Comparison of ENCODE assay signal across 14 mouse cellular contexts in genomic region chr11:88765635-88766034, GRCm38 (mm10). TPM values are rescaled to one million over a fixed set of nuclear protein-coding genes. Genes with fewer than 3 reads are reported as not detected.
DNase-seq lines count a peak whose midpoint lies in the region; ATAC-seq and TF ChIP-seq lines count a peak whose summit lies in the region.
"Had no signal": no experiment of that assay in that cellular context is flagged by ENCODE, and none has a peak within 500 bp of the region (broad histone marks: within the 10 kb centered on the region; RNA-seq: fewer than 3 reads in every experiment).

No protein-coding gene starts in this region.

- no peaks in the 10 kb centered on the region for H3K9me3 ChIP-seq in neural tube, embryonic 15.5 days (replicated peaks)
- H3K9me3 ChIP-seq in liver, embryonic 12.5 days (replicated peaks): no peaks in the 10 kb centered on the region
- H3K9me3 ChIP-seq: forebrain, embryonic 15.5 days; liver, embryonic 15.5 days had no signal

- no peak for TF ChIP-seq CTCF in gastrocnemius, adult 2 months (IDR thresholded peaks at IDR 0.05)

- no peak overlapping the region for H3K9ac ChIP-seq in neural tube, embryonic 15.5 days (replicated peaks)
- no peak overlapping the region for H3K9ac ChIP-seq in liver, embryonic 12.5 days
- H3K9ac ChIP-seq: forebrain, embryonic 15.5 days; liver, embryonic 15.5 days had no signal

- no peak overlapping the region for H3K4me2 ChIP-seq in neural tube, embryonic 15.5 days
- no peak overlapping the region for H3K4me2 ChIP-seq in liver, embryonic 12.5 days
- H3K4me2 ChIP-seq: forebrain, embryonic 15.5 days; liver, embryonic 15.5 days had no signal

- no peaks in the 10 kb centered on the region for H3K27me3 ChIP-seq in neural tube, embryonic 15.5 days (replicated peaks)
- peaks cover 3% of the 10 kb centered on the region; the same call in 1 of the 2 replicates for H3K27me3 ChIP-seq in liver, embryonic 12.5 days (replicated peaks)
- H3K27me3 ChIP-seq: forebrain, embryonic 15.5 days; liver, embryonic 15.5 days had no signal

- 34% methylated on average over 7 of the region's 7 CpGs for WGBS in neural tube, embryonic 15.5 days
- 50% methylated on average over 7 of the region's 7 CpGs for WGBS in liver, embryonic 12.5 days (ENCODE audit: insufficient replicate concordance)

- H3K4me3 ChIP-seq in gastrocnemius, adult 2 months: peak overlapping the region; percentile 66
- no peak overlapping the region for H3K4me3 ChIP-seq in neural tube, embryonic 15.5 days (replicated peaks)
- H3K4me3 ChIP-seq in liver, embryonic 12.5 days: no peak overlapping the region
- H3K4me3 ChIP-seq: forebrain, embryonic 15.5 days; liver, embryonic 15.5 days had no signal

- H3K27ac ChIP-seq in gastrocnemius, adult 2 months: peak overlapping the region; percentile 89
- H3K27ac ChIP-seq in neural tube, embryonic 15.5 days (replicated peaks): peak overlapping the region; percentile 4; the same call in 1 of the 2 replicates
- H3K27ac ChIP-seq in liver, embryonic 12.5 days: no peak overlapping the region
- H3K27ac ChIP-seq: forebrain, embryonic 15.5 days; liver, embryonic 15.5 days had no signal

- DNase-seq in gastrocnemius, adult 2 months: peak; percentile 49
- DNase-seq in gastrocnemius, postnatal 25 days: no peak
- DNase-seq in neural tube, embryonic 10.5 days (ENCODE audit: extremely low spot score, low spot score): no peak
- DNase-seq in heart, postnatal 4 days: peak; percentile 9
- no peak for DNase-seq in left cerebral cortex, postnatal 36 days (ENCODE audit: low spot score in 2 of 2)
- DNase-seq: cerebellum, adult 18-20 months; kidney, postnatal 4 days; lung, postnatal 36 days; midbrain, embryonic 14.5 days had no signal

- no peak for ATAC-seq in neural tube, embryonic 15.5 days (ENCODE audit: low FRiP score)
- ATAC-seq in frontal cortex, adult (ENCODE audit: low TSS enrichment): no peak
- no peak for ATAC-seq in liver, embryonic 12.5 days
- ATAC-seq: forebrain, embryonic 15.5 days had no signal

- intact Hi-C loops in gastrocnemius, adult 2 months (cut with DNase I): no loop called here
- intact Hi-C loops in left cerebral cortex, postnatal 36 days (cut with DNase I): no loop called here

- H3K36me3 ChIP-seq in neural tube, embryonic 15.5 days: no peaks in the 10 kb centered on the region
- H3K36me3 ChIP-seq in liver, embryonic 12.5 days: no peaks in the 10 kb centered on the region
- H3K36me3 ChIP-seq: forebrain, embryonic 15.5 days; liver, embryonic 15.5 days had no signal

- peaks cover 5% of the 10 kb centered on the region; the same call in 1 of the 2 replicates for H3K4me1 ChIP-seq in neural tube, embryonic 15.5 days
- H3K4me1 ChIP-seq in liver, embryonic 12.5 days: no peaks in the 10 kb centered on the region
- H3K4me1 ChIP-seq: liver, embryonic 15.5 days had no signal

RNA-seq across cellular contexts. Expression of gene Msi2, which starts 47.3 kb away (rescaled TPM):
- 100 to 1,000 TPM; 169 to 193 TPM for total RNA-seq in gastrocnemius, adult 2 months (2021)
- total RNA-seq in gastrocnemius, postnatal 25 days (2021): 100 to 1,000 TPM; 158 TPM
- 17.3 and 20.7 TPM in 2 replicates for polyA plus RNA-seq in neural tube, embryonic 15.5 days (2015; fragmentation: Nextera tagmentation; extraction: Ambion mirVana)
- 100 to 1,000 TPM; 205 to 234 TPM for total RNA-seq in heart, postnatal 4 days (2021)
- polyA plus RNA-seq in liver, embryonic 12.5 days (2016; fragmentation: Nextera tagmentation; extraction: Ambion mirVana): 5.0 and 5.2 TPM in 2 replicates
- 100 to 1,000 TPM; 117 to 132 TPM for total RNA-seq in left cerebral cortex, postnatal 36 days (2021)

Comparison
In these comparisons a context has a peak if more than half of its experiments do, and no peak if none do; other contexts are left out.
1. DNase-seq: peak in gastrocnemius, adult 2 months (single experiment) and heart, postnatal 4 days (single experiment); none in gastrocnemius, postnatal 25 days (single experiment), neural tube, embryonic 10.5 days (single experiment) and left cerebral cortex, postnatal 36 days (0 of 2).